Mouse (Mus musculus) embryonic facial prominence, embryonic 13.5 days (tissue): ENCODE results near the gene Opalin. TPM values are rescaled to one million over a fixed set of nuclear protein-coding genes. Genes with fewer than 3 reads are reported as not detected.

Experiments
- ATAC-seq: fragments of 200-750 bp; cut with Nextera tagmentation; 2 replicates; pipeline ENCODE4 v1.8.0; 2017; ENCODE audit warnings: low read depth; ENCODE audit not compliant: insufficient number of reproducible peaks, insufficient read depth, low FRiP score, low TSS enrichment
- H3K27ac ChIP-seq: fragments of 300-500 bp; sonication (generic); 2 replicates; pipeline ENCODE4 v1.5.1; 2015; ENCODE audit warnings: moderate library complexity, mild to moderate bottlenecking, inconsistent platforms
- H3K27me3 ChIP-seq: fragments of 300-500 bp; sonication (generic); 2 replicates; pipeline ENCODE4 v1.6.1; 2015; ENCODE audit warnings: mild to moderate bottlenecking, inconsistent platforms
- H3K36me3 ChIP-seq: fragments of 300-500 bp; sonication (generic); 2 replicates; pipeline ENCODE4 v1.6.1; 2015; ENCODE audit warnings: mild to moderate bottlenecking, inconsistent platforms
- H3K4me1 ChIP-seq: fragments of 300-500 bp; sonication (generic); 2 replicates; pipeline ENCODE4 v1.6.1; 2015; ENCODE audit warnings: inconsistent platforms
- H3K4me2 ChIP-seq: fragments of 300-500 bp; sonication (generic); 2 replicates; pipeline ENCODE4 v1.6.1; 2015; ENCODE audit warnings: moderate library complexity, mild to moderate bottlenecking, inconsistent platforms
- H3K4me3 ChIP-seq: fragments of 300-500 bp; sonication (generic); 2 replicates; pipeline ENCODE4 v1.5.1; 2015; ENCODE audit warnings: mild to moderate bottlenecking, inconsistent platforms
- H3K9ac ChIP-seq: fragments of 300-500 bp; sonication (generic); 2 replicates; pipeline ENCODE4 v1.6.1; 2015; ENCODE audit warnings: mild to moderate bottlenecking, inconsistent platforms
- H3K9me3 ChIP-seq: fragments of 300-500 bp; sonication (generic); 2 replicates; pipeline ENCODE4 v1.6.1; 2016; ENCODE audit warnings: inconsistent platforms
- WGBS: fragments of 180-500 bp; shearing (Covaris S2); methylation state at CpG from one replicate; pipeline ENCODE4 v1.1.7; 2015; ENCODE audit warnings: mixed read lengths; 5-methylcytosine and 5-hydroxymethylcytosine counted together
- polyA plus RNA-seq: library from polyadenylated mRNA; unstranded; fragments of >200 nt; fragmentation: Nextera tagmentation; extraction: Ambion mirVana; gene quantifications from 2 replicates; pipeline ENCODE4 v1.2.1, GENCODE M21; 2015

Opalin gene
- polyA plus RNA-seq, 1 experiment from 2014 or later, result not detected

GRCm38 (mm10) chr19:41031869-41032268 is 45.0 kb downstream of the Opalin start:
- no peak for ATAC-seq
- Histone ChIP-seq H3K36me3 (no peaks in the 10 kb centered on the region), H3K9ac (no peak overlapping the region), H3K27ac (no peak overlapping the region), H3K9me3 (no peaks in the 10 kb centered on the region), H3K27me3 (peaks cover 5% of the 10 kb centered on the region; the same call in 1 of the 2 replicates), H3K4me2 (no peak overlapping the region), H3K4me1 (no peaks in the 10 kb centered on the region), H3K4me3 (no peak overlapping the region)
- 88% methylated on average over 6 of the region's 6 CpGs for WGBS

- Histone ChIP-seq H3K27ac (no peak overlapping the region), H3K4me2 (no peak overlapping the region), H3K4me3 (no peak overlapping the region), H3K27me3 (peaks cover 5% of the 10 kb centered on the region; the same call in 1 of the 2 replicates), H3K4me1 (no peaks in the 10 kb centered on the region), H3K9ac (no peak overlapping the region), H3K9me3 (no peaks in the 10 kb centered on the region), H3K36me3 (no peaks in the 10 kb centered on the region)
- ATAC-seq, result no peak
- 80% methylated on average over 11 of the region's 11 CpGs for WGBS
Observed at GRCm38 (mm10) chr19:41031009-41031408, 45.9 kb downstream of the Opalin start.

GRCm38 (mm10) chr19:41030161-41030560 is 46.8 kb downstream of the Opalin start:
- Histone ChIP-seq H3K4me2 (no peak overlapping the region), H3K9me3 (no peaks in the 10 kb centered on the region), H3K27ac (no peak overlapping the region), H3K9ac (no peak overlapping the region), H3K27me3 (peaks cover 5% of the 10 kb centered on the region; the same call in 1 of the 2 replicates), H3K4me1 (no peaks in the 10 kb centered on the region), H3K4me3 (no peak overlapping the region), H3K36me3 (no peaks in the 10 kb centered on the region)
- WGBS, result 62% methylated on average over 6 of the region's 6 CpGs
- no peak for ATAC-seq

- no peaks in the 10 kb centered on the region for H3K36me3 ChIP-seq
- H3K4me1 ChIP-seq, result no peaks in the 10 kb centered on the region
- peaks cover 5% of the 10 kb centered on the region; the same call in 1 of the 2 replicates for H3K27me3 ChIP-seq
- no peak within 1 kb of the TSS for H3K4me3 ChIP-seq
- H3K4me2 ChIP-seq, result no peak within 1 kb of the TSS
- no peaks in the 10 kb centered on the region for H3K9me3 ChIP-seq
- 84% methylated on average over 6 of the region's 6 CpGs for WGBS
- no peak within 1 kb of the TSS for H3K9ac ChIP-seq
- no peak within 1 kb of the TSS for H3K27ac ChIP-seq
- ATAC-seq, result no peak
Observed at GRCm38 (mm10) chr19:41029219-41029618, 47.7 kb downstream of the Opalin start, which contains the start of gene Dntt. TSS of gene Dntt (plus strand) at chr19:41029275.

- 92% methylated on average over 9 of the region's 9 CpGs for WGBS
- no peaks in the 10 kb centered on the region for H3K36me3 ChIP-seq
- no peak overlapping the region for H3K4me3 ChIP-seq
- no peaks in the 10 kb centered on the region for H3K27me3 ChIP-seq
- H3K9me3 ChIP-seq, result no peaks in the 10 kb centered on the region
- no peak overlapping the region for H3K9ac ChIP-seq
- H3K27ac ChIP-seq, result no peak overlapping the region
- no peaks in the 10 kb centered on the region for H3K4me1 ChIP-seq
- ATAC-seq, result no peak
- no peak overlapping the region for H3K4me2 ChIP-seq
Observed at GRCm38 (mm10) chr19:41027601-41028000, 49.3 kb downstream of the Opalin start.

GRCm38 (mm10) chr19:41027024-41027423 is 49.9 kb downstream of the Opalin start:
- 87% methylated on average over 5 of the region's 5 CpGs for WGBS
- ATAC-seq, result no peak

GRCm38 (mm10) chr19:41026551-41026950 is 50.4 kb downstream of the Opalin start:
- no peak overlapping the region for H3K4me2 ChIP-seq
- 84% methylated on average over 8 of the region's 8 CpGs for WGBS
- no peak for ATAC-seq
- no peaks in the 10 kb centered on the region for H3K27me3 ChIP-seq
- no peak overlapping the region for H3K9ac ChIP-seq
- H3K27ac ChIP-seq, result no peak overlapping the region
- no peak overlapping the region for H3K4me3 ChIP-seq
- H3K4me1 ChIP-seq, result no peaks in the 10 kb centered on the region
- no peaks in the 10 kb centered on the region for H3K9me3 ChIP-seq
- no peaks in the 10 kb centered on the region for H3K36me3 ChIP-seq

More at GRCm38 (mm10) chr19:41027024-41027423, 49.9 kb downstream of the Opalin start:
- Histone ChIP-seq H3K9ac (no peak overlapping the region), H3K4me1 (no peaks in the 10 kb centered on the region), H3K4me3 (no peak overlapping the region), H3K27ac (no peak overlapping the region), H3K9me3 (no peaks in the 10 kb centered on the region), H3K4me2 (no peak overlapping the region), H3K27me3 (no peaks in the 10 kb centered on the region), H3K36me3 (no peaks in the 10 kb centered on the region)

- H3K4me2 ChIP-seq, result no peak overlapping the region
- no peaks in the 10 kb centered on the region for H3K4me1 ChIP-seq
- no peaks in the 10 kb centered on the region for H3K36me3 ChIP-seq
- WGBS, result 79% methylated on average over 4 of the region's 4 CpGs
- no peak overlapping the region for H3K27ac ChIP-seq
- ATAC-seq, result no peak
- H3K4me3 ChIP-seq, result no peak overlapping the region
- H3K9ac ChIP-seq, result no peak overlapping the region
- peaks cover 12% of the 10 kb centered on the region for H3K27me3 ChIP-seq
- H3K9me3 ChIP-seq, result no peaks in the 10 kb centered on the region
Observed at GRCm38 (mm10) chr19:41022244-41022643, 54.7 kb downstream of the Opalin start.

GRCm38 (mm10) chr19:41020537-41020936 is 56.4 kb downstream of the Opalin start:
- ATAC-seq, result no peak
- Histone ChIP-seq H3K4me2 (no peak overlapping the region), H3K4me3 (no peak overlapping the region), H3K27me3 (peaks cover 12% of the 10 kb centered on the region), H3K36me3 (no peaks in the 10 kb centered on the region), H3K4me1 (peaks cover 8% of the 10 kb centered on the region), H3K9me3 (no peaks in the 10 kb centered on the region), H3K27ac (no peak overlapping the region), H3K9ac (no peak overlapping the region)
- WGBS, result 68% methylated on average over 3 of the region's 3 CpGs

GRCm38 (mm10) chr19:41019164-41019675 is 57.7 kb downstream of the Opalin start:
- peaks cover 12% of the 10 kb centered on the region for H3K27me3 ChIP-seq
- H3K4me1 ChIP-seq, result peaks cover 8% of the 10 kb centered on the region
- no peak overlapping the region for H3K9ac ChIP-seq
- no peak overlapping the region for H3K27ac ChIP-seq
- H3K36me3 ChIP-seq, result no peaks in the 10 kb centered on the region
- H3K4me2 ChIP-seq, result no peak overlapping the region
- no peak overlapping the region for H3K4me3 ChIP-seq
- 79% methylated on average over 5 of the region's 5 CpGs for WGBS
- H3K9me3 ChIP-seq, result no peaks in the 10 kb centered on the region
- no peak for ATAC-seq

GRCm38 (mm10) chr19:41015951-41016716 is 60.8 kb downstream of the Opalin start:
- H3K27ac ChIP-seq, result no peak overlapping the region
- no peaks in the 10 kb centered on the region for H3K36me3 ChIP-seq
- H3K4me2 ChIP-seq, result peak overlapping the region; percentile 54
- no peaks in the 10 kb centered on the region for H3K9me3 ChIP-seq
- peak overlapping the region; percentile 23 for H3K4me3 ChIP-seq
- ATAC-seq, result no peak
- WGBS, result 15% methylated on average over 14 of the region's 14 CpGs
- H3K27me3 ChIP-seq, result peaks cover 25% of the 10 kb centered on the region
- H3K4me1 ChIP-seq, result peaks cover 22% of the 10 kb centered on the region
- 0 out of 2 replicates have a peak overlapping the region, but pooled peaks have one; percentile 44 for H3K9ac ChIP-seq

GRCm38 (mm10) chr19:41014003-41014402 is 62.9 kb downstream of the Opalin start:
- Histone ChIP-seq H3K9me3 (no peaks in the 10 kb centered on the region), H3K27ac (no peak overlapping the region), H3K4me1 (peaks cover 22% of the 10 kb centered on the region), H3K36me3 (no peaks in the 10 kb centered on the region), H3K4me3 (no peak overlapping the region), H3K9ac (no peak overlapping the region), H3K27me3 (peaks cover 18% of the 10 kb centered on the region), H3K4me2 (no peak overlapping the region)
- no peak for ATAC-seq
- WGBS, result 19% methylated on average over 9 of the region's 9 CpGs
